Mouse (Mus musculus) ES-E14 (cell line): Measurements from ENCODE around the gene Gm21985.

Source experiments
- CHD2 ChIP-seq: IDR thresholded peaks from 2 replicates; pipeline ENCODE4 v1.6.1; 2014; ENCODE audit warnings: mild to moderate bottlenecking, low read depth, low read length, inconsistent platforms
- HCFC1 ChIP-seq: IDR thresholded peaks from 2 replicates; pipeline ENCODE4 v1.6.1; 2012; ENCODE audit warnings: low read length, inconsistent platforms, borderline replicate concordance; ENCODE audit not compliant: insufficient read depth
- MAFK ChIP-seq: IDR thresholded peaks from 2 replicates; pipeline ENCODE4 v1.6.1; 2014; ENCODE audit warnings: mild to moderate bottlenecking, low read depth, low read length, inconsistent platforms; ENCODE audit not compliant: insufficient read depth
- ZNF384 ChIP-seq: IDR thresholded peaks from 2 replicates; pipeline ENCODE4 v1.6.1; 2012; ENCODE audit warnings: low read depth, low read length, inconsistent platforms

GRCm38 (mm10) chr2:112245307-112245706, 20.8 kb upstream of the Gm21985 start:
- no peak for TF ChIP-seq HCFC1
- no peak for TF ChIP-seq MAFK
- TF ChIP-seq ZNF384, result no peak
- TF ChIP-seq CHD2, result no peak
